Mouse (Mus musculus): ENCODE data around the gene Ccdc83.

The Ccdc83 gene

GRCm38 (mm10) chr7:90265289-90265970 lies at the start of gene Ccdc83:
Gene Ccdc83, minus strand, starts transcription at chr7:90265777.
- peak; percentile 82 to 86 for DNase-seq

- DNase-seq, result no peak
Measured at GRCm38 (mm10) chr7:90313421-90313820, 47.8 kb upstream of the Ccdc83 start.

GRCm38 (mm10) chr7:90312151-90312883 lies 46.7 kb upstream of the Ccdc83 start:
- peak in 1 of 2 experiments; percentile 44 for DNase-seq

- DNase-seq, result no peak
Measured at GRCm38 (mm10) chr7:90308003-90308402, 42.4 kb upstream of the Ccdc83 start.

- peak; percentile 48 to 67 for DNase-seq
Measured at GRCm38 (mm10) chr7:90306968-90307367, 41.4 kb upstream of the Ccdc83 start.

- peak in 1 of 2 experiments; percentile 10 for DNase-seq
Measured at GRCm38 (mm10) chr7:90306079-90306478, 40.5 kb upstream of the Ccdc83 start.

- DNase-seq, result no peak
Measured at GRCm38 (mm10) chr7:90302647-90303552, 37.3 kb upstream of the Ccdc83 start.

- peak; percentile 69 to 84 for DNase-seq
Measured at GRCm38 (mm10) chr7:90301942-90302646, 36.5 kb upstream of the Ccdc83 start, which contains the start of gene Sytl2. Gene Sytl2, plus strand, starts transcription at chr7:90302252.

- DNase-seq, result no peak
Measured at GRCm38 (mm10) chr7:90291885-90292284, 26.3 kb upstream of the Ccdc83 start.

GRCm38 (mm10) chr7:90284793-90285192 lies 19.2 kb upstream of the Ccdc83 start:
- no peak for DNase-seq

GRCm38 (mm10) chr7:90282786-90283185 lies 17.2 kb upstream of the Ccdc83 start:
- DNase-seq, result no peak

GRCm38 (mm10) chr7:90281759-90282546 lies 16.4 kb upstream of the Ccdc83 start:
- no peak for DNase-seq

GRCm38 (mm10) chr7:90280878-90281277 lies 15.3 kb upstream of the Ccdc83 start:
- no peak for DNase-seq

- DNase-seq, result peak; percentile 38 to 66
Measured at GRCm38 (mm10) chr7:90280274-90280875, 14.8 kb upstream of the Ccdc83 start.

GRCm38 (mm10) chr7:90279136-90279535 lies 13.6 kb upstream of the Ccdc83 start:
- no peak for DNase-seq

- DNase-seq, result peak in 1 of 2 experiments; percentile 12
Measured at GRCm38 (mm10) chr7:90277769-90278168, 12.2 kb upstream of the Ccdc83 start.

- DNase-seq, result peak; percentile 11 to 36
Measured at GRCm38 (mm10) chr7:90277246-90277645, 11.7 kb upstream of the Ccdc83 start.

GRCm38 (mm10) chr7:90274561-90275100 lies 9.1 kb upstream of the Ccdc83 start:
- DNase-seq, result peak in 1 of 2 experiments; percentile 14

- DNase-seq, result no peak
Measured at GRCm38 (mm10) chr7:90270141-90270540, 4.6 kb upstream of the Ccdc83 start.

- no peak for DNase-seq
Measured at GRCm38 (mm10) chr7:90261902-90262599, 3.5 kb downstream of the Ccdc83 start.
